Mouse (Mus musculus): ENCODE measurements around the gene Zfp217. TPM values are rescaled to one million over a fixed set of nuclear protein-coding genes. Genes with fewer than 3 reads are reported as not detected.
A peak's percentile ranks its signal among the peaks of the same experiment; 100 is the strongest.

Gene Zfp217
- 1.2 and 1.5 TPM in 2 replicates for polyA plus RNA-seq (2012)

DNA sequence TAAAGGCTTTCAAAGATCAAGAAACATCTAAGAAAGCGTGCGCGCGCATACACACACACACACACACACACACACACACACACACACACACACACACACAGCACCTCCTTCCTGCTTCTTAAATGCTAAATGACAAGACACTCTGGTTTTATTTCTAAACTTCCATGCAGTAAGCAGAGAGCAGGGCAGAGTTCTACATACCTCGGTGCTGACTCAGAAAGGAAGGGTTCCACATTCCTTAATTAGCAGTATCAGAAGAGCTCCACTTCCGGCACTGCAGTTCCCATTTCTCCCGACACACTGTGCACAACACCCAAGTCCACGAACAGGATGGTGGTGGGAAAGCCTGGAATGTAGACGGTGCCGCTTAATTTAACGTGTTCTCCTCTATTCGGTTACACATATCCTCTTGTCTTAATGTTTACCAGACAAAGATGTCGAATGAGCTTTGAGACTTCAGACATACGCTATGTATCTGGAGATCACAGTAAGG, at the start of gene Zfp217:
Zfp217 (minus strand) TSS at position 443 of the 493 bp plus-strand sequence.
- TF ChIP-seq TAL1 (IDR thresholded peaks at IDR 0.05; ENCODE audit: low read length) (no peak), GATA1 (IDR thresholded peaks at IDR 0.05; ENCODE audit: low read length) (no peak)
- H3K4me3 ChIP-seq (replicated peaks), result peak within 1 kb of the TSS; percentile 76
- no peaks in the 10 kb centered on the region for H3K27me3 ChIP-seq (ENCODE audit: control insufficient read depth)
- H3K9me3 ChIP-seq (ENCODE audit: control insufficient read depth, low read length), result no peaks in the 10 kb centered on the region
- peaks cover 82% of the 10 kb centered on the region for H3K4me1 ChIP-seq (ENCODE audit: control insufficient read depth)
- H3K36me3 ChIP-seq (ENCODE audit: control insufficient read depth), result peaks cover 71% of the 10 kb centered on the region

DNA sequence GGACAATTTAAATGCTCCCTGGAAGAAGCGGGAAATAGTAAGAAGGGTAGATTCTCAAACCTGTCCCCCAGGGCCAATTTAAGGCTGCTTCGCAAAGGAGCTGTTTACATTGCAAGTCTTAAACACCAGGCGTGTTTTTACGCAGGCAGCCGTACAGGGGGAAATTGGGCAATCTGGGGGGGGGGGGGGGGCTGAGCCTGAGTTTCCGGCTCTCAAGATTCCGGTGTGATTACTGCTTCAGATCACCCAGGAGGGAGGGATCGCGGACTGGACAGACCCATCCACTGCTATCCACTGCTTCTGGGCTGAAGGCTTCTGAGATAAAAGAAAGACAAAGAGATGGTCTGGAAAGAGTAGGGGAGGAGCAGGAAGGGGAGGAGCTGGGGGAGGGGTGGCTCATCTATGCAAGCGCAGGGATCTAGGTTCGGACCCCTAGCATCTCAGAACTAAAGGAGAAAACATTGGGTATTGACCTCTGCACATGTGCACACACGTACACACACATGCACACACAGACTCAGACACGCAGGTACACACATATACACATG, 47.7 kb upstream of the Zfp217 start:
- H3K4me3 ChIP-seq (replicated peaks), result no peak overlapping the region

DNA sequence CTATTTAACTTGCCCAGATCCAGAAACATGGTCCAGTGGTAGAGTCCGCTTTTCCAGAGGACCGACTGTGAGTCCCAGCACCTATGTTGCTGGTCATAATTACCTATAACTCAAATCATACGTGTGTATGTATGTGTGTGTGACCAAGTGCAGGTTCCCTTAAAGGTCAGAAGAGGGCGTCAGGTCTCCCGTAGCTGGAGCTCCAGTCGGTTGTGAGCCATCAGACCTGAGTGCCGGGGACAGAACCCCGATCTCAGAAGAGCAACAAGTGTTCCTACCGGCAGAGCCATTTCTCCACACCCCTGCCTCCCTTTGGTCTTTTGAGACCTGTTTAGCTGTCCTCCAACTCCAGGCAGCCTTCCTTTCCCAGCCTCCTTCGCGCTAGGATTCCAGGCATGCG, 46.9 kb upstream of the Zfp217 start:
- TF ChIP-seq GATA1 (IDR thresholded peaks at IDR 0.05; ENCODE audit: low read length), result no peak
- TF ChIP-seq TAL1 (IDR thresholded peaks at IDR 0.05; ENCODE audit: low read length), result no peak
- H3K4me1 ChIP-seq (ENCODE audit: control insufficient read depth), result peaks cover 23% of the 10 kb centered on the region
- H3K27me3 ChIP-seq (ENCODE audit: control insufficient read depth), result no peaks in the 10 kb centered on the region
- H3K4me3 ChIP-seq (replicated peaks), result no peak overlapping the region
- no peaks in the 10 kb centered on the region for H3K9me3 ChIP-seq (ENCODE audit: control insufficient read depth, low read length)
- no peaks in the 10 kb centered on the region for H3K36me3 ChIP-seq (ENCODE audit: control insufficient read depth)

More for the DNA sequence above, 47.7 kb upstream of the Zfp217 start:
- H3K4me1 ChIP-seq (ENCODE audit: control insufficient read depth), result peaks cover 23% of the 10 kb centered on the region
- H3K36me3 ChIP-seq (ENCODE audit: control insufficient read depth), result no peaks in the 10 kb centered on the region
- no peak for TF ChIP-seq GATA1 (IDR thresholded peaks at IDR 0.05; ENCODE audit: low read length)
- TF ChIP-seq TAL1 (IDR thresholded peaks at IDR 0.05; ENCODE audit: low read length), result no peak
- H3K27me3 ChIP-seq (ENCODE audit: control insufficient read depth), result no peaks in the 10 kb centered on the region
- no peaks in the 10 kb centered on the region for H3K9me3 ChIP-seq (ENCODE audit: control insufficient read depth, low read length)

DNA sequence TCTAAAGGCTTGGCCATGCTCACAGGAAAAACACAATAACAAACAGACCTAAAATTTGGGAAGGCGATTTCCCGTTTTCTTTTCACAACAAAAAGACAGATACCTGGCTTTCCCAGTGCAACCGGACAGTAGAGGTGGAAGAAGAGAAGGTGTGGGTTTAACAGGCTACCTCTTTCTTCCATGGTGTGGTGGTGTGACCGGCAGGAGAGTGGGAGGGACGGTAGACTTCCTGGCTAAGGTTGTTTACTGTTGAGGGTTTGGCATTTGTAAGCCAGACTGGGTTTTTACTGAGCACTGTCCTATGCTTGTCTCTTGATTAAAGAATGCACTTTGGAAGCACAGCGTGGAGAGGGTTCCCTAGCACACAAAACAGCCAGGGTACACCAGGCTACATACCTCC, 45.9 kb upstream of the Zfp217 start:
- no peaks in the 10 kb centered on the region for H3K27me3 ChIP-seq (ENCODE audit: control insufficient read depth)
- TF ChIP-seq TAL1 (IDR thresholded peaks at IDR 0.05; ENCODE audit: low read length), result no peak
- no peak for TF ChIP-seq GATA1 (IDR thresholded peaks at IDR 0.05; ENCODE audit: low read length)
- H3K36me3 ChIP-seq (ENCODE audit: control insufficient read depth), result no peaks in the 10 kb centered on the region
- H3K4me1 ChIP-seq (ENCODE audit: control insufficient read depth), result peaks cover 23% of the 10 kb centered on the region
- no peaks in the 10 kb centered on the region for H3K9me3 ChIP-seq (ENCODE audit: control insufficient read depth, low read length)
- peak overlapping the region; percentile 51 for H3K4me3 ChIP-seq (replicated peaks)

DNA sequence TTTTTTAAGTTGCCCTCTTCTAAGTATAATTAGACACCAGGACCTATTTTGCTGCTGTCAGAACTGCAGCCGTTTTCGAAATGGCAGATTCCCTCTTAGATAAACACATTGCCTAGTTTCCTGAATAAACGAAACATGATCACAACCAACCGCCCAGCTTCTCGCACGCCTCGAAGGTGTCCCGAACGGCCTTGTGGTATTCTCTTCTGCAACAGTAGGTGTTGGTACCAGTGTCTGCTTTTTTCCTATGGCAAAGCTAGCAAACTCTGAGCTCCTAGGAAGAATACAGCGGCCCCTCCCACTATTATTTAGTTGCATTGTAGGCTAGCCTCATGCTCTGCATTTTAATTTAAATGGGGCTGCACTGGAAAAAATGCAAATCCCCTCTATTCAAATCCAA, 45.3 kb upstream of the Zfp217 start:
- no peaks in the 10 kb centered on the region for H3K9me3 ChIP-seq (ENCODE audit: control insufficient read depth, low read length)
- H3K4me3 ChIP-seq (replicated peaks), result peak overlapping the region; percentile 51
- no peaks in the 10 kb centered on the region for H3K36me3 ChIP-seq (ENCODE audit: control insufficient read depth)
- TF ChIP-seq TAL1 (IDR thresholded peaks at IDR 0.05; ENCODE audit: low read length) (no peak), GATA1 (IDR thresholded peaks at IDR 0.05; ENCODE audit: low read length) (peak; percentile 54; the same call in 1 of the 2 replicates)
- H3K4me1 ChIP-seq (ENCODE audit: control insufficient read depth), result peaks cover 25% of the 10 kb centered on the region
- no peaks in the 10 kb centered on the region for H3K27me3 ChIP-seq (ENCODE audit: control insufficient read depth)

- H3K27me3 ChIP-seq (ENCODE audit: control insufficient read depth), result no peaks in the 10 kb centered on the region
- no peak for TF ChIP-seq TAL1 (IDR thresholded peaks at IDR 0.05; ENCODE audit: low read length)
- TF ChIP-seq GATA1 (IDR thresholded peaks at IDR 0.05; ENCODE audit: low read length), result no peak
- no peaks in the 10 kb centered on the region for H3K9me3 ChIP-seq (ENCODE audit: control insufficient read depth, low read length)
- no peaks in the 10 kb centered on the region for H3K36me3 ChIP-seq (ENCODE audit: control insufficient read depth)
- H3K4me3 ChIP-seq (replicated peaks), result peak overlapping the region; percentile 27
- H3K4me1 ChIP-seq (ENCODE audit: control insufficient read depth), result peaks cover 25% of the 10 kb centered on the region
Observed at GRCm38 (mm10) chr2:170192731-170193149, 44.8 kb upstream of the Zfp217 start.

GRCm38 (mm10) chr2:170188721-170189120, 40.8 kb upstream of the Zfp217 start:
- Histone ChIP-seq H3K4me1 (ENCODE audit: control insufficient read depth) (peaks cover 33% of the 10 kb centered on the region), H3K4me3 (replicated peaks) (no peak overlapping the region), H3K27me3 (ENCODE audit: control insufficient read depth) (no peaks in the 10 kb centered on the region)

GRCm38 (mm10) chr2:170185137-170185837, 37.4 kb upstream of the Zfp217 start:
- Histone ChIP-seq H3K4me3 (replicated peaks) (peak overlapping the region; percentile 65), H3K4me1 (ENCODE audit: control insufficient read depth) (peaks cover 21% of the 10 kb centered on the region), H3K9me3 (ENCODE audit: control insufficient read depth, low read length) (no peaks in the 10 kb centered on the region), H3K36me3 (ENCODE audit: control insufficient read depth) (no peaks in the 10 kb centered on the region), H3K27me3 (ENCODE audit: control insufficient read depth) (no peaks in the 10 kb centered on the region)
- TF ChIP-seq GATA1 (IDR thresholded peaks at IDR 0.05; ENCODE audit: low read length) (no peak), TAL1 (IDR thresholded peaks at IDR 0.05; ENCODE audit: low read length) (no peak)

More at GRCm38 (mm10) chr2:170188721-170189120, 40.8 kb upstream of the Zfp217 start:
- no peak for TF ChIP-seq GATA1 (IDR thresholded peaks at IDR 0.05; ENCODE audit: low read length)
- TF ChIP-seq TAL1 (IDR thresholded peaks at IDR 0.05; ENCODE audit: low read length), result no peak
- Histone ChIP-seq H3K9me3 (ENCODE audit: control insufficient read depth, low read length) (no peaks in the 10 kb centered on the region), H3K36me3 (ENCODE audit: control insufficient read depth) (no peaks in the 10 kb centered on the region)

GRCm38 (mm10) chr2:170184175-170184983, 36.5 kb upstream of the Zfp217 start:
- Histone ChIP-seq H3K27me3 (ENCODE audit: control insufficient read depth) (no peaks in the 10 kb centered on the region), H3K36me3 (ENCODE audit: control insufficient read depth) (no peaks in the 10 kb centered on the region), H3K4me1 (ENCODE audit: control insufficient read depth) (peaks cover 21% of the 10 kb centered on the region), H3K4me3 (replicated peaks) (peak overlapping the region; percentile 65), H3K9me3 (ENCODE audit: control insufficient read depth, low read length) (no peaks in the 10 kb centered on the region)
- no peak for TF ChIP-seq TAL1 (IDR thresholded peaks at IDR 0.05; ENCODE audit: low read length)

Data from erythroblast, embryonic 14.5 days (primary cell).